Mouse (Mus musculus): ENCODE results near the gene Adra2c.

DNA sequence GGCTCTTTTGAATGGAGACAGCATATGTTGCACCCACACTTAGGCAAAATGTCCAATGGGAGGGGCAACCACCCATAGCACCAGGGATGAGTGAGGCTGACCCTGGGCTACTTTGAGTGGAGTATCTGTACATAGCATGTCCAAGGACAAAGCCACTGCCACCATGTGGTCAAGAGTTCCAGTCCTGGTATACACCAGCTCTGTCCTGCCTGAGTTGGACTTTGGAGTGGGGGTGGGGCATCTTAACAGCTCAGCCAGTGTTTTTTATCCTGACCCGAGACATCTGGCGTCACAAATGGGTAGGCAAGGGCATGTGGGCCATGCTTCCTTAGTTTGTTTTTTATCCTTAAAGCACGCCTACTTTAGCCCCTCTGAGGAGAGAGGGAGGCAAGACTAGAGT is 36.5 kb downstream of the Adra2c start:
- TF ChIP-seq POLR2A (IDR thresholded peaks at IDR 0.05; ENCODE audit: borderline replicate concordance, extremely low read depth, low read depth, low read length) (no peak), CTCF (IDR thresholded peaks at IDR 0.05; ENCODE audit: insufficient read depth, low read length) (no peak)
